ENCODE assay signal across 9 mouse cellular contexts in genomic region chr19:4047859-4048258, GRCm38 (mm10). TPM values are rescaled to one million over a fixed set of nuclear protein-coding genes. Genes with fewer than 3 reads are reported as not detected.
DNase-seq lines count a peak whose midpoint lies in the region; ATAC-seq lines count a peak whose summit lies in the region.
"Had no signal": no experiment of that assay in that cellular context is flagged by ENCODE, and none has a peak within 500 bp of the region (broad histone marks: within the 10 kb centered on the region; RNA-seq: fewer than 3 reads in every experiment).

No protein-coding gene starts in this region.

- no peaks in the 10 kb centered on the region for H3K36me3 ChIP-seq in midbrain, embryonic 10.5 days
- no peaks in the 10 kb centered on the region for H3K36me3 ChIP-seq in midbrain, embryonic 15.5 days (replicated peaks)
- no peaks in the 10 kb centered on the region for H3K36me3 ChIP-seq in embryonic facial prominence, embryonic 11.5 days (replicated peaks; ENCODE audit: control insufficient read depth, insufficient read depth, low read depth, low read length)
- no peaks in the 10 kb centered on the region for H3K36me3 ChIP-seq in liver, embryonic 12.5 days
- H3K36me3 ChIP-seq: heart, embryonic 15.5 days had no signal

- no peaks in the 10 kb centered on the region for H3K9me3 ChIP-seq in midbrain, embryonic 10.5 days (replicated peaks)
- H3K9me3 ChIP-seq in midbrain, embryonic 15.5 days = no peaks in the 10 kb centered on the region
- H3K9me3 ChIP-seq in embryonic facial prominence, embryonic 11.5 days (replicated peaks; ENCODE audit: control insufficient read depth, low read length) = no peaks in the 10 kb centered on the region
- peaks cover 4% of the 10 kb centered on the region; the same call in 1 of the 2 replicates for H3K9me3 ChIP-seq in liver, embryonic 12.5 days (replicated peaks)
- H3K9me3 ChIP-seq: heart, embryonic 15.5 days had no signal

- H3K4me1 ChIP-seq in midbrain, embryonic 10.5 days = 0 out of 2 replicates have a peak, but pooled peaks cover 2% of the 10 kb centered on the region
- 0 out of 2 replicates have a peak, but pooled peaks cover 2% of the 10 kb centered on the region for H3K4me1 ChIP-seq in midbrain, embryonic 15.5 days
- H3K4me1 ChIP-seq in embryonic facial prominence, embryonic 11.5 days (ENCODE audit: control insufficient read depth, insufficient read depth, low read length) = no peaks in the 10 kb centered on the region
- H3K4me1 ChIP-seq in liver, embryonic 12.5 days = peaks cover 37% of the 10 kb centered on the region

- H3K4me3 ChIP-seq in midbrain, embryonic 10.5 days = no peak overlapping the region
- no peak overlapping the region for H3K4me3 ChIP-seq in midbrain, embryonic 15.5 days
- H3K4me3 ChIP-seq in embryonic facial prominence, embryonic 11.5 days (ENCODE audit: low read depth, low read length) = no peak overlapping the region
- no peak overlapping the region for H3K4me3 ChIP-seq in liver, embryonic 12.5 days
- H3K4me3 ChIP-seq: heart, embryonic 15.5 days had no signal

- no peaks in the 10 kb centered on the region for H3K27me3 ChIP-seq in midbrain, embryonic 10.5 days (ENCODE audit: low read depth, poor library complexity, severe bottlenecking)
- H3K27me3 ChIP-seq in midbrain, embryonic 15.5 days (replicated peaks) = no peaks in the 10 kb centered on the region
- no peaks in the 10 kb centered on the region for H3K27me3 ChIP-seq in embryonic facial prominence, embryonic 11.5 days (ENCODE audit: control insufficient read depth, insufficient read depth, low read length)
- H3K27me3 ChIP-seq in liver, embryonic 12.5 days (replicated peaks) = no peaks in the 10 kb centered on the region
- H3K27me3 ChIP-seq: heart, embryonic 15.5 days had no signal

- H3K27ac ChIP-seq in midbrain, embryonic 10.5 days (replicated peaks) = no peak overlapping the region
- no peak overlapping the region for H3K27ac ChIP-seq in midbrain, embryonic 15.5 days
- H3K27ac ChIP-seq in embryonic facial prominence, embryonic 11.5 days (replicated peaks; ENCODE audit: low read depth, low read length) = no peak overlapping the region
- peak overlapping the region; percentile 94 for H3K27ac ChIP-seq in liver, embryonic 12.5 days
- H3K27ac ChIP-seq: heart, embryonic 15.5 days had no signal

- peak; percentile 76 for DNase-seq in midbrain, embryonic 10.5 days (ENCODE audit: low spot score)
- peak; percentile 88 for DNase-seq in adrenal gland, postnatal 25 days
- peak; percentile 90 for DNase-seq in embryonic facial prominence, embryonic 11.5 days (ENCODE audit: low spot score)
- peak; percentile 85 for DNase-seq in retina, postnatal 1 day
- peak; percentile 83 for DNase-seq in thymus, postnatal 25 days

- ATAC-seq in midbrain, embryonic 15.5 days (replicated peaks) = no peak
- no peak for ATAC-seq in embryonic facial prominence, embryonic 11.5 days (replicated peaks; ENCODE audit: insufficient number of reproducible peaks, low FRiP score, low TSS enrichment, low read depth)
- peak; percentile 29 for ATAC-seq in inflammation-experienced regulatory T-cells, adult 6 months
- ATAC-seq in liver, embryonic 12.5 days = no peak

- WGBS in midbrain, embryonic 10.5 days = 19% methylated on average over 4 of the region's 4 CpGs
- WGBS in midbrain, embryonic 15.5 days = 14% methylated on average over 4 of the region's 4 CpGs
- WGBS in embryonic facial prominence, embryonic 11.5 days = 17% methylated on average over 4 of the region's 4 CpGs
- 20% methylated on average over 4 of the region's 4 CpGs for WGBS in liver, embryonic 12.5 days (ENCODE audit: insufficient replicate concordance)

- H3K9ac ChIP-seq in midbrain, embryonic 15.5 days = no peak overlapping the region
- no peak overlapping the region for H3K9ac ChIP-seq in embryonic facial prominence, embryonic 11.5 days (replicated peaks; ENCODE audit: low read length)
- no peak overlapping the region for H3K9ac ChIP-seq in liver, embryonic 12.5 days
- H3K9ac ChIP-seq: heart, embryonic 15.5 days had no signal

- H3K4me2 ChIP-seq in midbrain, embryonic 15.5 days = no peak overlapping the region
- no peak overlapping the region for H3K4me2 ChIP-seq in embryonic facial prominence, embryonic 11.5 days (ENCODE audit: low read depth, low read length)
- peak overlapping the region; percentile 57 for H3K4me2 ChIP-seq in liver, embryonic 12.5 days
- H3K4me2 ChIP-seq: heart, embryonic 15.5 days had no signal

RNA-seq across cellular contexts. Expression of gene Gstp2, which starts 2.0 kb away (rescaled TPM):
- 1.0 and 2.8 TPM in 2 replicates for polyA plus RNA-seq in midbrain, embryonic 10.5 days (2016; fragmentation: Nextera tagmentation; extraction: Ambion mirVana)
- polyA plus RNA-seq in midbrain, embryonic 15.5 days (2015; fragmentation: Nextera tagmentation; extraction: Ambion mirVana) = 2.7 and 5.6 TPM in 2 replicates
- total RNA-seq in adrenal gland, postnatal 25 days (2021) = 58.6 and 65.7 TPM in 2 replicates
- polyA plus RNA-seq in embryonic facial prominence, embryonic 11.5 days (2014; fragmentation: Nextera tagmentation; extraction: Ambion mirVana) = 2.2 and 2.3 TPM in 2 replicates
- polyA plus RNA-seq in inflammation-experienced regulatory T-cells, adult 6 months (2017; shearing (Covaris generic)) = 10 to 100 TPM in 1 of 3 experiments, 1 to 10 TPM in 1, under 1 TPM in 1; 0.72 to 12.0 (median 5.0) TPM
- polyA plus RNA-seq in liver, embryonic 12.5 days (2016; fragmentation: Nextera tagmentation; extraction: Ambion mirVana) = 6.2 and 7.3 TPM in 2 replicates

RNA-seq across cellular contexts. Expression of gene Gstp1, which starts 10.1 kb away (rescaled TPM):
- 400 and 417 TPM in 2 replicates for polyA plus RNA-seq in midbrain, embryonic 10.5 days (2016; fragmentation: Nextera tagmentation; extraction: Ambion mirVana)
- polyA plus RNA-seq in midbrain, embryonic 15.5 days (2015; fragmentation: Nextera tagmentation; extraction: Ambion mirVana) = 513 and 520 TPM in 2 replicates
- 383 and 392 TPM in 2 replicates for total RNA-seq in adrenal gland, postnatal 25 days (2021)
- 405 and 453 TPM in 2 replicates for polyA plus RNA-seq in embryonic facial prominence, embryonic 11.5 days (2014; fragmentation: Nextera tagmentation; extraction: Ambion mirVana)
- polyA plus RNA-seq in inflammation-experienced regulatory T-cells, adult 6 months (2017; shearing (Covaris generic)) = 100 to 1,000 TPM; 417 to 553 (median 508) TPM
- polyA plus RNA-seq in liver, embryonic 12.5 days (2016; fragmentation: Nextera tagmentation; extraction: Ambion mirVana) = 583 and 622 TPM in 2 replicates

RNA-seq across cellular contexts. Expression of gene Gstp3, which starts 11.5 kb away (rescaled TPM):
- 0.23 TPM in 1 of 2 replicates, not detected in the other for polyA plus RNA-seq in midbrain, embryonic 10.5 days (2016; fragmentation: Nextera tagmentation; extraction: Ambion mirVana)
- polyA plus RNA-seq in midbrain, embryonic 15.5 days (2015; fragmentation: Nextera tagmentation; extraction: Ambion mirVana) = not detected in 2 replicates
- total RNA-seq in adrenal gland, postnatal 25 days (2021) = 0.76 and 5.2 TPM in 2 replicates
- not detected in 2 replicates for polyA plus RNA-seq in embryonic facial prominence, embryonic 11.5 days (2014; fragmentation: Nextera tagmentation; extraction: Ambion mirVana)
- polyA plus RNA-seq in inflammation-experienced regulatory T-cells, adult 6 months (2017; shearing (Covaris generic)) = 100 to 1,000 TPM; 178 to 293 (median 197) TPM
- 15.0 and 18.5 TPM in 2 replicates for polyA plus RNA-seq in liver, embryonic 12.5 days (2016; fragmentation: Nextera tagmentation; extraction: Ambion mirVana)

RNA-seq across cellular contexts. Expression of gene Cabp2, which starts 33.5 kb away (rescaled TPM):
- polyA plus RNA-seq in midbrain, embryonic 10.5 days (2016; fragmentation: Nextera tagmentation; extraction: Ambion mirVana) = not detected in 2 replicates
- polyA plus RNA-seq in midbrain, embryonic 15.5 days (2015; fragmentation: Nextera tagmentation; extraction: Ambion mirVana) = 0.22 TPM in 1 of 2 replicates, not detected in the other
- not detected in 2 replicates for total RNA-seq in adrenal gland, postnatal 25 days (2021)
- polyA plus RNA-seq in embryonic facial prominence, embryonic 11.5 days (2014; fragmentation: Nextera tagmentation; extraction: Ambion mirVana) = not detected in 2 replicates
- polyA plus RNA-seq in inflammation-experienced regulatory T-cells, adult 6 months (2017; shearing (Covaris generic)) = not detected
- 0.37 and 0.53 TPM in 2 replicates for polyA plus RNA-seq in liver, embryonic 12.5 days (2016; fragmentation: Nextera tagmentation; extraction: Ambion mirVana)
- polyA plus RNA-seq: heart, embryonic 15.5 days had no signal

RNA-seq across cellular contexts. Expression of gene Ndufv1, which starts 35.3 kb away (rescaled TPM):
- 188 and 207 TPM in 2 replicates for polyA plus RNA-seq in midbrain, embryonic 10.5 days (2016; fragmentation: Nextera tagmentation; extraction: Ambion mirVana)
- 229 and 239 TPM in 2 replicates for polyA plus RNA-seq in midbrain, embryonic 15.5 days (2015; fragmentation: Nextera tagmentation; extraction: Ambion mirVana)
- total RNA-seq in adrenal gland, postnatal 25 days (2021) = 244 and 297 TPM in 2 replicates
- 190 and 205 TPM in 2 replicates for polyA plus RNA-seq in embryonic facial prominence, embryonic 11.5 days (2014; fragmentation: Nextera tagmentation; extraction: Ambion mirVana)
- polyA plus RNA-seq in inflammation-experienced regulatory T-cells, adult 6 months (2017; shearing (Covaris generic)) = 100 to 1,000 TPM; 104 to 136 (median 114) TPM
- 186 and 187 TPM in 2 replicates for polyA plus RNA-seq in liver, embryonic 12.5 days (2016; fragmentation: Nextera tagmentation; extraction: Ambion mirVana)

Comparison
In these comparisons a context has a peak if more than half of its experiments do, and no peak if none do; other contexts are left out.
1. RNA of gene Gstp3, which starts 11.5 kb away (polyA plus RNA-seq): 178 to 293 TPM in inflammation-experienced regulatory T-cells, adult 6 months and 15.0 to 18.5 TPM in liver, embryonic 12.5 days; 0.23 TPM in midbrain, embryonic 10.5 days, not detected in embryonic facial prominence, embryonic 11.5 days and not detected in midbrain, embryonic 15.5 days; every median in the first group is over 10 times any median in the second.
2. Peak in every context shown above with its lines, with median percentiles within 50 percentile points of each other: DNase-seq.